Mouse (Mus musculus) G1E (cell line): ENCODE data around the gene Nfat5.

Source experiments
- CTCF ChIP-seq: IDR thresholded peaks from 2 replicates; pipeline ENCODE4 v1.5.1; 2012; ENCODE audit warnings: low read depth, low read length, inconsistent platforms, mixed read lengths
- GATA1 ChIP-seq: IDR thresholded peaks from 2 replicates; pipeline ENCODE4 v1.6.1; 2012; ENCODE audit warnings: borderline replicate concordance, low read length, inconsistent platforms, mixed read lengths
- POLR2AphosphoS5 ChIP-seq: IDR thresholded peaks from 2 replicates; pipeline ENCODE4 v1.6.1; 2012; ENCODE audit warnings: low read depth, low read length, inconsistent platforms; ENCODE audit not compliant: insufficient replicate concordance
- TAL1 ChIP-seq: conservative IDR thresholded peaks from 2 replicates; pipeline ENCODE4 v1.6.1; 2012; ENCODE audit warnings: low read depth, low read length, inconsistent platforms, mixed read lengths

GRCm38 (mm10) chr8:107292928-107293601 is at the start of gene Nfat5:
- TF ChIP-seq CTCF (no peak), POLR2AphosphoS5 (no peak), GATA1 (no peak), TAL1 (no peak)
